Mouse (Mus musculus): ENCODE measurements at regions not wholly inside any gene's neighbourhood (a gene's known extent, or its start where the extent isn't known, plus 50 kb on each side); places are given as distances from the start of the nearest gene placed in this dataset.

DNA sequence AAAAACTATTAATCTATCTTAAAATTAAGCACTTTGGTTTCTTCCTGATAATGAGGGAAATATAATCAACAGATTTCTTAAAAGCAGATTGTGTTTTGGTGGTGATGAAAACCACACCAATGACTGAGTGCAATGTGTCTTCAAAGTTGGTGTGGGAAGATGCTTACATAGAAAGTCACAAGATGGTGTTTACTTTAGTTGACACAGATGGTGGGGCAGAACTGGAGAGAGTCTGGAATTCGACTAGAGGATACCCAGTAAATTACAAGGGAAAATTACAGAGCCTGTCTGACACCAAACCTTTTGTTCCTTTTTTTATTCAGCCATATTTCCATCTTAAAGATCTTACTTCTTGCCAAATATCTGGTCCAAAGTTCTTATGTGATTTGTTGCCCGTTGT is 1766.0 kb upstream of the Zeb2 start:
- TF ChIP-seq GABPA (IDR thresholded peaks at IDR 0.05; ENCODE audit: low read depth, low read length), result no peak
- TF ChIP-seq TCF12 (IDR thresholded peaks at IDR 0.05; ENCODE audit: low read depth, low read length), result no peak
- no peak for TF ChIP-seq EP300 (IDR thresholded peaks at IDR 0.05; ENCODE audit: low read depth in 1 of 2, low read length in 2 of 2)
- no peak for TF ChIP-seq CTCF (IDR thresholded peaks at IDR 0.05 in 2 of 3, conservative IDR thresholded peaks at IDR 0.05 in 1 of 3; ENCODE audit: control insufficient read depth in 1 of 3, insufficient read depth in 1 of 3, low read depth in 2 of 3, low read length in 3 of 3, poor library complexity in 1 of 3, severe bottlenecking in 1 of 3)
- TF ChIP-seq MAZ (IDR thresholded peaks at IDR 0.05; ENCODE audit: low read depth, low read length), result no peak
- no peak for TF ChIP-seq POLR2A (IDR thresholded peaks at IDR 0.05; ENCODE audit: control insufficient read depth in 1 of 2, insufficient read depth in 1 of 2, low read depth in 1 of 2, low read length in 2 of 2, poor library complexity in 1 of 2)
- no peak for TF ChIP-seq ZC3H11A (IDR thresholded peaks at IDR 0.05; ENCODE audit: low read depth, low read length)
- no peak for TF ChIP-seq KAT2A (conservative IDR thresholded peaks at IDR 0.05; ENCODE audit: low read depth, low read length)
- no peak for TF ChIP-seq MEF2A (IDR thresholded peaks at IDR 0.05; ENCODE audit: extremely low read depth, insufficient replicate concordance, low read depth, low read length, poor library complexity, severe bottlenecking)
- no peak for TF ChIP-seq MYC (IDR thresholded peaks at IDR 0.05; ENCODE audit: low read depth, low read length)
- no peak for TF ChIP-seq MAFK (IDR thresholded peaks at IDR 0.05; ENCODE audit: borderline replicate concordance, low read depth, low read length)

All from MEL (cell line).